Comparison of ENCODE assay signal across 9 mouse cellular contexts in genomic region chr9:42530221-42531152, GRCm38 (mm10). TPM values are rescaled to one million over a fixed set of nuclear protein-coding genes. Genes with fewer than 3 reads are reported as not detected.
DNase-seq lines count a peak whose midpoint lies in the region; ATAC-seq and TF ChIP-seq lines count a peak whose summit lies in the region.
"Had no signal": no experiment of that assay in that cellular context is flagged by ENCODE, and none has a peak within 500 bp of the region (broad histone marks: within the 10 kb centered on the region; RNA-seq: fewer than 3 reads in every experiment).

No protein-coding gene starts in this region.

- no peaks in the 10 kb centered on the region for H3K79me2 ChIP-seq in heart, adult 2 months (replicated peaks; ENCODE audit: control insufficient read depth, insufficient read depth, low read length)

- no peak overlapping the region; the same call in 1 of the 2 replicates for H3K4me2 ChIP-seq in hindbrain, embryonic 11.5 days (replicated peaks; ENCODE audit: low read depth, low read length)
- no peak overlapping the region for H3K4me2 ChIP-seq in stomach, postnatal 0 days (replicated peaks; ENCODE audit: low read depth)

- intact Hi-C loops in heart, adult 2 months (cut with DNase I): no loop called here

- 45% methylated on average over 7 of the region's 7 CpGs for WGBS in heart, embryonic 10.5 days
- WGBS in heart, adult 2 months: 68% methylated on average over 7 of the region's 7 CpGs
- 51% methylated on average over 7 of the region's 7 CpGs for WGBS in hindbrain, embryonic 11.5 days
- 59% methylated on average over 7 of the region's 7 CpGs for WGBS in limb, embryonic 10.5 days
- WGBS in stomach, postnatal 0 days: 42% methylated on average over 7 of the region's 7 CpGs

- H3K9ac ChIP-seq in heart, adult 2 months (ENCODE audit: low read depth, low read length): no peak overlapping the region
- H3K9ac ChIP-seq in hindbrain, embryonic 11.5 days (ENCODE audit: low read depth, low read length): no peak overlapping the region
- H3K9ac ChIP-seq in stomach, postnatal 0 days (ENCODE audit: low read length): no peak overlapping the region

- TF ChIP-seq EP300 in heart, adult 2 months (IDR thresholded peaks at IDR 0.05; ENCODE audit: insufficient read depth, low read depth, low read length): no peak
- no peak for TF ChIP-seq EP300 in stomach, postnatal 0 days (optimal IDR thresholded peaks at IDR 0.05)

- peak overlapping the region; percentile 2; the same call in 1 of the 2 replicates for H3K27ac ChIP-seq in heart, embryonic 10.5 days
- no peak overlapping the region for H3K27ac ChIP-seq in heart, adult 2 months
- H3K27ac ChIP-seq in hindbrain, embryonic 11.5 days (ENCODE audit: low read depth, low read length): peak overlapping the region; percentile 70
- peak overlapping the region; percentile 42; the same call in 1 of the 2 replicates for H3K27ac ChIP-seq in limb, embryonic 10.5 days
- no peak overlapping the region for H3K27ac ChIP-seq in stomach, postnatal 0 days (replicated peaks)

- no peak for DNase-seq in heart, embryonic 10.5 days (ENCODE audit: low spot score)
- DNase-seq in heart, adult 2 months: no peak
- peak; percentile 62 for DNase-seq in hindbrain, embryonic 11.5 days (ENCODE audit: low spot score)
- peak; percentile 45 for DNase-seq in limb, embryonic 10.5 days (ENCODE audit: low spot score)
- DNase-seq in right cerebral cortex, postnatal 25 days: peak; percentile 38
- DNase-seq in gastrocnemius, postnatal 10 days: no peak
- no peak for DNase-seq in kidney, adult 18-20 months
- no peak for DNase-seq in stomach, postnatal 0 days (ENCODE audit: low spot score)

- no peak for TF ChIP-seq CTCF in heart, adult 2 months (IDR thresholded peaks at IDR 0.05)
- TF ChIP-seq CTCF in stomach, postnatal 0 days (IDR thresholded peaks at IDR 0.05; ENCODE audit: low read depth): no peak

- no peak for TF ChIP-seq POLR2A in heart, adult 2 months (IDR thresholded peaks at IDR 0.05; ENCODE audit: insufficient read depth, low read depth, low read length)

- peaks cover 35% of the 10 kb centered on the region for H3K4me1 ChIP-seq in heart, embryonic 10.5 days
- no peaks in the 10 kb centered on the region for H3K4me1 ChIP-seq in heart, adult 2 months (ENCODE audit: control insufficient read depth, insufficient read depth, low read length)
- peaks cover 3% of the 10 kb centered on the region; the same call in 1 of the 2 replicates for H3K4me1 ChIP-seq in hindbrain, embryonic 11.5 days (replicated peaks; ENCODE audit: control insufficient read depth, insufficient read depth, low read length)
- peaks cover 33% of the 10 kb centered on the region for H3K4me1 ChIP-seq in limb, embryonic 10.5 days
- H3K4me1 ChIP-seq in stomach, postnatal 0 days (replicated peaks; ENCODE audit: control insufficient read depth, insufficient read depth): peaks cover 3% of the 10 kb centered on the region; the same call in 1 of the 2 replicates

- no peak overlapping the region for H3K4me3 ChIP-seq in heart, embryonic 10.5 days
- H3K4me3 ChIP-seq in heart, adult 2 months: no peak overlapping the region
- H3K4me3 ChIP-seq in hindbrain, embryonic 11.5 days (ENCODE audit: low read depth, low read length): no peak overlapping the region
- no peak overlapping the region for H3K4me3 ChIP-seq in limb, embryonic 10.5 days
- H3K4me3 ChIP-seq in stomach, postnatal 0 days (ENCODE audit: low read depth, low read length): no peak overlapping the region
- H3K4me3 ChIP-seq: myocyte had no signal

- H3K9me3 ChIP-seq in heart, embryonic 10.5 days: no peaks in the 10 kb centered on the region
- H3K9me3 ChIP-seq in hindbrain, embryonic 11.5 days (ENCODE audit: control insufficient read depth, low read length): no peaks in the 10 kb centered on the region
- H3K9me3 ChIP-seq in limb, embryonic 10.5 days (replicated peaks): no peaks in the 10 kb centered on the region
- no peaks in the 10 kb centered on the region for H3K9me3 ChIP-seq in stomach, postnatal 0 days (ENCODE audit: control insufficient read depth, low read length)

- peaks cover 16% of the 10 kb centered on the region; the same call in 1 of the 2 replicates for H3K27me3 ChIP-seq in heart, embryonic 10.5 days (ENCODE audit: insufficient read depth, poor library complexity, severe bottlenecking)
- no peaks in the 10 kb centered on the region for H3K27me3 ChIP-seq in heart, adult 2 months (ENCODE audit: control insufficient read depth, insufficient read depth, low read length)
- H3K27me3 ChIP-seq in hindbrain, embryonic 11.5 days (ENCODE audit: control insufficient read depth, insufficient read depth, low read length): no peaks in the 10 kb centered on the region
- no peaks in the 10 kb centered on the region for H3K27me3 ChIP-seq in limb, embryonic 10.5 days (ENCODE audit: low read depth, poor library complexity, severe bottlenecking)
- no peaks in the 10 kb centered on the region for H3K27me3 ChIP-seq in stomach, postnatal 0 days (ENCODE audit: control insufficient read depth, insufficient read depth, low read length)

- H3K36me3 ChIP-seq in heart, embryonic 10.5 days: no peaks in the 10 kb centered on the region
- H3K36me3 ChIP-seq in heart, adult 2 months (ENCODE audit: control insufficient read depth, insufficient read depth, low read length): no peaks in the 10 kb centered on the region
- no peaks in the 10 kb centered on the region for H3K36me3 ChIP-seq in hindbrain, embryonic 11.5 days (ENCODE audit: control insufficient read depth, insufficient read depth, low read length)
- H3K36me3 ChIP-seq in limb, embryonic 10.5 days: no peaks in the 10 kb centered on the region
- no peaks in the 10 kb centered on the region for H3K36me3 ChIP-seq in stomach, postnatal 0 days (ENCODE audit: control insufficient read depth, insufficient read depth, low read length)

- peak; percentile 76 for ATAC-seq in hindbrain, embryonic 11.5 days (ENCODE audit: low FRiP score)
- ATAC-seq in stomach, postnatal 0 days (ENCODE audit: low FRiP score, low TSS enrichment): no peak

RNA-seq across cellular contexts. Expression of gene Tbcel, which starts 22.9 kb away (rescaled TPM):
- 2.7 and 4.9 TPM in 2 replicates for polyA plus RNA-seq in heart, embryonic 10.5 days (2016; fragmentation: Nextera tagmentation; extraction: Ambion mirVana)
- total RNA-seq in heart, adult 2 months (2021): 10 to 100 TPM; 18.2 to 20.0 TPM
- 7.6 and 12.5 TPM in 2 replicates for polyA plus RNA-seq in heart, adult 2 months (2012; rRNA removed)
- polyA plus RNA-seq in hindbrain, embryonic 11.5 days (2014; fragmentation: Nextera tagmentation; extraction: Ambion mirVana): 4.7 and 6.6 TPM in 2 replicates
- polyA plus RNA-seq in limb, embryonic 10.5 days (2016; fragmentation: Nextera tagmentation; extraction: Ambion mirVana): 3.1 and 4.0 TPM in 2 replicates
- total RNA-seq in gastrocnemius, postnatal 10 days (2021): 10 to 100 TPM; 23.1 to 23.9 TPM
- polyA plus RNA-seq in stomach, postnatal 0 days (2015; fragmentation: Nextera tagmentation; extraction: Ambion mirVana): 2.9 and 3.0 TPM in 2 replicates

Comparison
In these comparisons a context has a peak if more than half of its experiments do, and no peak if none do; other contexts are left out.
1. H3K27ac ChIP-seq: peak in heart, embryonic 10.5 days (single experiment), hindbrain, embryonic 11.5 days (single experiment) and limb, embryonic 10.5 days (single experiment); none in heart, adult 2 months (single experiment) and stomach, postnatal 0 days (single experiment).
2. DNase-seq: peak in hindbrain, embryonic 11.5 days (single experiment), limb, embryonic 10.5 days (single experiment) and right cerebral cortex, postnatal 25 days (single experiment); none in heart, embryonic 10.5 days (single experiment), heart, adult 2 months (0 of 2), gastrocnemius, postnatal 10 days (single experiment), kidney, adult 18-20 months (single experiment) and stomach, postnatal 0 days (single experiment).